Mouse (Mus musculus): ENCODE measurements at regions not wholly inside any gene's neighbourhood (a gene's known extent, or its start where the extent isn't known, plus 50 kb on each side); places are given as distances from the start of the nearest gene placed in this dataset.
A peak's percentile ranks its signal among the peaks of the same experiment; 100 is the strongest.

- DNase-seq: no peak
These were observed 2004.1 kb upstream of the Gm8797 start for GRCm38 (mm10) chr3:3746542-3746941.

GRCm38 (mm10) chr3:3751596-3752251 is 1998.9 kb upstream of the Gm8797 start:
- peak in 1 of 2 experiments; percentile 11 for DNase-seq

- no peak for DNase-seq
These were observed 1989.3 kb upstream of the Gm8797 start for GRCm38 (mm10) chr3:3761346-3761745.

GRCm38 (mm10) chr3:3784200-3784599 is 1966.4 kb upstream of the Gm8797 start:
- DNase-seq: no peak

- DNase-seq: no peak
These were observed 1964.6 kb upstream of the Gm8797 start for GRCm38 (mm10) chr3:3786039-3786438.

GRCm38 (mm10) chr3:3807821-3808220 is 1942.8 kb upstream of the Gm8797 start:
- DNase-seq: no peak

- no peak for DNase-seq
These were observed 1921.6 kb upstream of the Gm8797 start for GRCm38 (mm10) chr3:3829020-3829419.

GRCm38 (mm10) chr3:3831411-3832286 is 1919.0 kb upstream of the Gm8797 start:
- no peak for DNase-seq
